Mouse (Mus musculus): ENCODE measurements around the gene Lrrc32. TPM values are rescaled to one million over a fixed set of nuclear protein-coding genes. Genes with fewer than 3 reads are reported as not detected.

Gene Lrrc32
- polyA plus RNA-seq, 1 experiment from 2014 or later = 13.0 TPM

GRCm38 (mm10) chr7:98510961-98511958 is 22.2 kb downstream of the Lrrc32 start:
- Histone ChIP-seq H3K36me3 (ENCODE audit: control insufficient read depth, insufficient read depth, low read length) (no peaks in the 10 kb centered on the region), H3K4me3 (ENCODE audit: low read depth, low read length) (no peak overlapping the region), H3K27ac (ENCODE audit: low read depth) (peak overlapping the region; percentile 48; the same call in 1 of the 2 replicates), H3K4me2 (ENCODE audit: low read length) (no peak overlapping the region), H3K9ac (ENCODE audit: low read length) (no peak overlapping the region), H3K27me3 (replicated peaks; ENCODE audit: control insufficient read depth, insufficient read depth, low read length) (no peaks in the 10 kb centered on the region), H3K4me1 (replicated peaks; ENCODE audit: control insufficient read depth, insufficient read depth, low read length) (peaks cover 8% of the 10 kb centered on the region; the same call in 1 of the 2 replicates), H3K9me3 (ENCODE audit: control insufficient read depth, low read length) (0 out of 2 replicates have a peak, but pooled peaks cover 2% of the 10 kb centered on the region)
- WGBS = 56% methylated on average over 15 of the region's 15 CpGs
- ATAC-seq (replicated peaks; ENCODE audit: low FRiP score, low TSS enrichment, low read depth) (no peak), DNase-seq (ENCODE audit: low spot score) (no peak)

DNA sequence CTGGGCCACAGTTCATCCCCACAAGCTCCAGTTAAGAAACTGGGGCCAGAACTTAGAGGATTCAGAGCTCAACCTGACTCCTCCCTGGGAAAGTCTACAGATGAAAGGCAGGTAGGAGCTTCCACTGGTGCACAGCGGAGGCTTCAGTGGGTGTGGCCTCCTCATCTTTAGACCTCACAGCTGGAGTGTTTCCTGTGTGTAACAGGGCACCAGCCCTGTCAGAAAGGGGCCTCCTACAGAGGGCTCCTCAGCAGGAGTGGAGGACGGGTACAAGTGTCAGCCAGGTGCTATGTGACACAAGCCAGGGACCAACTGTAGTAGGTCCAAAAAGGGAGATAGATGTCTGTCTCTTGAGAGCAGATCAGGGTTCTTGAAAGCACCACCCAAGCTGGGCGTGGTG is 24.2 kb downstream of the Lrrc32 start:
- Histone ChIP-seq H3K27ac (ENCODE audit: low read depth) (no peak overlapping the region), H3K4me2 (ENCODE audit: low read length) (no peak overlapping the region), H3K36me3 (ENCODE audit: control insufficient read depth, insufficient read depth, low read length) (no peaks in the 10 kb centered on the region), H3K9me3 (ENCODE audit: control insufficient read depth, low read length) (0 out of 2 replicates have a peak, but pooled peaks cover 2% of the 10 kb centered on the region), H3K4me3 (ENCODE audit: low read depth, low read length) (no peak overlapping the region), H3K4me1 (replicated peaks; ENCODE audit: control insufficient read depth, insufficient read depth, low read length) (peaks cover 6% of the 10 kb centered on the region; the same call in 1 of the 2 replicates), H3K9ac (ENCODE audit: low read length) (no peak overlapping the region), H3K27me3 (replicated peaks; ENCODE audit: control insufficient read depth, insufficient read depth, low read length) (no peaks in the 10 kb centered on the region)
- 62% methylated on average over 3 of the region's 3 CpGs for WGBS
- DNase-seq (ENCODE audit: low spot score) (no peak), ATAC-seq (replicated peaks; ENCODE audit: low FRiP score, low TSS enrichment, low read depth) (no peak)

GRCm38 (mm10) chr7:98522576-98522975 is 33.5 kb downstream of the Lrrc32 start:
- peaks cover 24% of the 10 kb centered on the region; the same call in 1 of the 2 replicates for H3K4me1 ChIP-seq (replicated peaks; ENCODE audit: control insufficient read depth, insufficient read depth, low read length)
- WGBS = 86% methylated on average over 5 of the region's 5 CpGs
- no peaks in the 10 kb centered on the region for H3K27me3 ChIP-seq (replicated peaks; ENCODE audit: control insufficient read depth, insufficient read depth, low read length)
- no peak for ATAC-seq (replicated peaks; ENCODE audit: low FRiP score, low TSS enrichment, low read depth)
- H3K9ac ChIP-seq (ENCODE audit: low read length) = no peak overlapping the region
- no peaks in the 10 kb centered on the region for H3K36me3 ChIP-seq (ENCODE audit: control insufficient read depth, insufficient read depth, low read length)
- no peak overlapping the region for H3K4me3 ChIP-seq (ENCODE audit: low read depth, low read length)
- no peak overlapping the region for H3K27ac ChIP-seq (ENCODE audit: low read depth)
- H3K4me2 ChIP-seq (ENCODE audit: low read length) = no peak overlapping the region
- H3K9me3 ChIP-seq (ENCODE audit: control insufficient read depth, low read length) = no peaks in the 10 kb centered on the region
- no peak for DNase-seq (ENCODE audit: low spot score)

GRCm38 (mm10) chr7:98523070-98523812 is 34.2 kb downstream of the Lrrc32 start:
- Histone ChIP-seq H3K27me3 (replicated peaks; ENCODE audit: control insufficient read depth, insufficient read depth, low read length) (no peaks in the 10 kb centered on the region), H3K4me3 (ENCODE audit: low read depth, low read length) (no peak overlapping the region), H3K4me1 (replicated peaks; ENCODE audit: control insufficient read depth, insufficient read depth, low read length) (peaks cover 24% of the 10 kb centered on the region; the same call in 1 of the 2 replicates), H3K9ac (ENCODE audit: low read length) (no peak overlapping the region), H3K9me3 (ENCODE audit: control insufficient read depth, low read length) (no peaks in the 10 kb centered on the region), H3K27ac (ENCODE audit: low read depth) (peak overlapping the region; percentile 71), H3K4me2 (ENCODE audit: low read length) (no peak overlapping the region), H3K36me3 (ENCODE audit: control insufficient read depth, insufficient read depth, low read length) (no peaks in the 10 kb centered on the region)
- DNase-seq (ENCODE audit: low spot score) (no peak), ATAC-seq (replicated peaks; ENCODE audit: low FRiP score, low TSS enrichment, low read depth) (peak; percentile 32; the same call in 1 of the 2 replicates)
- whole genome bisulfite sequencing = 71% methylated on average over 8 of the region's 8 CpGs

GRCm38 (mm10) chr7:98523813-98524361 is 34.8 kb downstream of the Lrrc32 start:
- no peak overlapping the region for H3K4me3 ChIP-seq (ENCODE audit: low read depth, low read length)
- H3K9ac ChIP-seq (ENCODE audit: low read length) = no peak overlapping the region
- H3K9me3 ChIP-seq (ENCODE audit: control insufficient read depth, low read length) = no peaks in the 10 kb centered on the region
- no peaks in the 10 kb centered on the region for H3K36me3 ChIP-seq (ENCODE audit: control insufficient read depth, insufficient read depth, low read length)
- peaks cover 24% of the 10 kb centered on the region; the same call in 1 of the 2 replicates for H3K4me1 ChIP-seq (replicated peaks; ENCODE audit: control insufficient read depth, insufficient read depth, low read length)
- WGBS = 7% methylated on average over 7 of the region's 7 CpGs
- DNase-seq (ENCODE audit: low spot score) = peak; percentile 71
- H3K27ac ChIP-seq (ENCODE audit: low read depth) = peak overlapping the region; percentile 71
- no peaks in the 10 kb centered on the region for H3K27me3 ChIP-seq (replicated peaks; ENCODE audit: control insufficient read depth, insufficient read depth, low read length)
- H3K4me2 ChIP-seq (ENCODE audit: low read length) = no peak overlapping the region
- peak; percentile 79 for ATAC-seq (replicated peaks; ENCODE audit: low FRiP score, low TSS enrichment, low read depth)

DNA sequence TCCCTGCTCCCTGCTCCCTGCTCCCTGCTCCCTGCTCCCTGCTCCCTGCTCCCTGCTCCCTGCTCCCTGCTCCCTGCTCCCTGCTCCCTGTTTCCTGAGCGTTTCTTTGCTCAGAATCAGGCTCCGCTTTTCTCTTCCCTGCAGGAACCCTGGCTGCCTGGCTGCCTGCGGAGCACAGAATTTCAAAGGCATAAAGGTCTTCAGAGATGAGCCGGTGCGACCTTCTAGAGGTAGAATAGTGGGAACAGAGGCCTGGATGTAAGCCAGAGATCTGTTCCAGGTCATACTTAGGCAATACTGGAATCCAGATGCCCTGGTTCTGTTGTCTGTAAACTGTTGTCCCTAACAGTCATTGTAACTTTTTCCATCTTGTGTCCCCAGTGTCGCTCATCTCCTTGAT is 35.3 kb downstream of the Lrrc32 start:
- WGBS = 29% methylated on average over 6 of the region's 6 CpGs
- H3K27ac ChIP-seq (ENCODE audit: low read depth) = peak overlapping the region; percentile 71

DNA sequence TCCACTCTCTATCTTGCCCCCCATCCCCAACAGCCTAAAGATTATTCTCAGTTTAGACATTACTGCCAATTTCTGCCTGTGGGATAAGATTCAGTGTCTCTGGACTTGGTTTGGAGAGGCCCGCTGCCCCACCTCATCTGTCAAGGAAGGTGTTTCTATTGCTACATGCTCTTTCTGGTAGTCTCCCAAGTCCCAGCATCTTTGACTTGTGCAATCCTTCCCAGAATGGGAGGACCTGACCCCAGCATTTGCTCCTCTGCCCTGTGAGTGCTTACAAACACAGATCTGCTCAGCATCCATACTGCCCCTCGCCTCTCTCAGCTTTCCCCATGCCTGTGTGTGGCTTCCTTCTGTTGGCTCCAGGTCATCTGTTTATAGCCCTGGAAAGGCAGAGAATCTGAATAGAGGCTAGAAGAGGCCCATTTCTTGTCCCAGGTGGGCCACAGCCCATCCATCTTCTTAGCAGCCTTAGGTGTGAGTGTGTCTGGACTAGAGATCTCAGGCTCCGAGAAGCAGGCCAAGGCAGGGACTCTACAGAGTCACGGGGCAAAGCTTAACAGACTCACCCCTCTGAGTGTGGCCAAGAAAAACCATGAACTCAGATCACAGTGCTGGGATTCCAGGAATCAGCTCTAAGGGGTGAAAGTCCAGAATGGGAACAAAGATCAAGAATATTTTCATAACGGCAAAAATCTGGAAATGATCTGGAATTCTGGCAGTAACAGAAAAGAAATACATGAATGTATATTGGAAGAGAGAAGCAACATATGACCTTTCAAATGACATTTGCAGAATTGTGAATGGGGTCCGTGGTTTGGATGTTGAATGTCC is 36.0 kb downstream of the Lrrc32 start:
- H3K9ac ChIP-seq (ENCODE audit: low read length) = no peak overlapping the region
- no peaks in the 10 kb centered on the region for H3K9me3 ChIP-seq (ENCODE audit: control insufficient read depth, low read length)
- WGBS = 62% methylated on average over 6 of the region's 6 CpGs
- DNase-seq (ENCODE audit: low spot score) (no peak), ATAC-seq (replicated peaks; ENCODE audit: low FRiP score, low TSS enrichment, low read depth) (no peak)
- H3K27me3 ChIP-seq (replicated peaks; ENCODE audit: control insufficient read depth, insufficient read depth, low read length) = no peaks in the 10 kb centered on the region
- peaks cover 24% of the 10 kb centered on the region; the same call in 1 of the 2 replicates for H3K4me1 ChIP-seq (replicated peaks; ENCODE audit: control insufficient read depth, insufficient read depth, low read length)
- no peak overlapping the region for H3K4me2 ChIP-seq (ENCODE audit: low read length)
- H3K27ac ChIP-seq (ENCODE audit: low read depth) = peak overlapping the region; percentile 71
- H3K4me3 ChIP-seq (ENCODE audit: low read depth, low read length) = no peak overlapping the region
- H3K36me3 ChIP-seq (ENCODE audit: control insufficient read depth, insufficient read depth, low read length) = no peaks in the 10 kb centered on the region

More for the DNA sequence above, 35.3 kb downstream of the Lrrc32 start:
- Histone ChIP-seq H3K4me1 (replicated peaks; ENCODE audit: control insufficient read depth, insufficient read depth, low read length) (peaks cover 24% of the 10 kb centered on the region; the same call in 1 of the 2 replicates), H3K9ac (ENCODE audit: low read length) (no peak overlapping the region), H3K4me3 (ENCODE audit: low read depth, low read length) (no peak overlapping the region), H3K9me3 (ENCODE audit: control insufficient read depth, low read length) (no peaks in the 10 kb centered on the region), H3K4me2 (ENCODE audit: low read length) (0 out of 2 replicates have a peak overlapping the region, but pooled peaks have one; percentile 5), H3K27me3 (replicated peaks; ENCODE audit: control insufficient read depth, insufficient read depth, low read length) (no peaks in the 10 kb centered on the region), H3K36me3 (ENCODE audit: control insufficient read depth, insufficient read depth, low read length) (no peaks in the 10 kb centered on the region)
- no peak for DNase-seq (ENCODE audit: low spot score)
- ATAC-seq (replicated peaks; ENCODE audit: low FRiP score, low TSS enrichment, low read depth) = no peak

Data from intestine, embryonic 14.5 days (tissue).